Mouse (Mus musculus): ENCODE measurements around the gene Tmsb15b1.

- TF ChIP-seq POLR2A (IDR thresholded peaks at IDR 0.05; ENCODE audit: low read depth, low read length): no peak
- no peak for TF ChIP-seq CTCF (IDR thresholded peaks at IDR 0.05; ENCODE audit: extremely low read depth, insufficient read length, insufficient replicate concordance, low read depth, low read length)
These were observed 14.6 kb upstream of the Tmsb15b1 start for GRCm38 (mm10) chrX:136991274-136991673.
